Mouse (Mus musculus) liver, embryonic 16.5 days (tissue): ENCODE data around the gene Nfkbid. TPM values are rescaled to one million over a fixed set of nuclear protein-coding genes. Genes with fewer than 3 reads are reported as not detected.
A peak's percentile ranks its signal among the peaks of the same experiment; 100 is the strongest.

Source experiments
- ATAC-seq: fragments of 200-750 bp; cut with Nextera tagmentation; 2 replicates; pipeline ENCODE4 v1.8.0; 2017; ENCODE audit warnings: low read depth, mild to moderate bottlenecking, moderate number of reproducible peaks, moderate library complexity
- H3K27ac ChIP-seq: fragments of 300-500 bp; sonication (generic); 2 replicates; pipeline ENCODE4 v1.5.1; 2014; ENCODE audit warnings: mild to moderate bottlenecking, low read length
- H3K27me3 ChIP-seq: fragments of 300-500 bp; sonication (generic); 2 replicates; pipeline ENCODE4 v1.6.1; 2014; ENCODE audit warnings: low read depth, low read length, mixed read lengths; ENCODE audit not compliant: control insufficient read depth, insufficient read depth
- H3K36me3 ChIP-seq: fragments of 300-500 bp; sonication (generic); 2 replicates; pipeline ENCODE4 v1.6.1; 2014; ENCODE audit warnings: mild to moderate bottlenecking; ENCODE audit not compliant: control insufficient read depth, insufficient read depth
- H3K4me1 ChIP-seq: fragments of 300-500 bp; sonication (generic); 2 replicates; pipeline ENCODE4 v1.6.1; 2014; ENCODE audit warnings: low read depth, low read length, mixed read lengths; ENCODE audit not compliant: control insufficient read depth
- H3K4me2 ChIP-seq: fragments of 300-500 bp; sonication (generic); 2 replicates; pipeline ENCODE4 v1.6.1; 2014; ENCODE audit warnings: low read depth, low read length, mixed read lengths
- H3K4me3 ChIP-seq: fragments of 300-500 bp; sonication (generic); 2 replicates; pipeline ENCODE4 v1.5.1; 2014; ENCODE audit warnings: low read depth, mild to moderate bottlenecking, low read length
- H3K9ac ChIP-seq: fragments of 300-500 bp; sonication (generic); 2 replicates; pipeline ENCODE4 v1.6.1; 2014; ENCODE audit warnings: low read depth, low read length
- H3K9me3 ChIP-seq: fragments of 300-500 bp; sonication (generic); replicated peaks from 2 replicates; pipeline ENCODE4 v1.6.1; 2016; ENCODE audit warnings: low read length; ENCODE audit not compliant: control insufficient read depth
- WGBS: fragments of 180-500 bp; shearing (Covaris S2); extraction: QIAGEN DNeasy Blood & Tissue Kit; methylation state at CpG from one replicate; pipeline ENCODE4 v1.1.7; 2014; ENCODE audit not compliant: insufficient replicate concordance; 5-methylcytosine and 5-hydroxymethylcytosine counted together
- polyA plus RNA-seq: library from polyadenylated mRNA; unstranded; fragments of >200 nt; fragmentation: Nextera tagmentation; extraction: Ambion mirVana; gene quantifications from 2 replicates; pipeline ENCODE4 v1.2.1, GENCODE M21; 2015

Gene Nfkbid
- polyA plus RNA-seq, 1 experiment from 2014 or later = 1.4 TPM

DNA sequence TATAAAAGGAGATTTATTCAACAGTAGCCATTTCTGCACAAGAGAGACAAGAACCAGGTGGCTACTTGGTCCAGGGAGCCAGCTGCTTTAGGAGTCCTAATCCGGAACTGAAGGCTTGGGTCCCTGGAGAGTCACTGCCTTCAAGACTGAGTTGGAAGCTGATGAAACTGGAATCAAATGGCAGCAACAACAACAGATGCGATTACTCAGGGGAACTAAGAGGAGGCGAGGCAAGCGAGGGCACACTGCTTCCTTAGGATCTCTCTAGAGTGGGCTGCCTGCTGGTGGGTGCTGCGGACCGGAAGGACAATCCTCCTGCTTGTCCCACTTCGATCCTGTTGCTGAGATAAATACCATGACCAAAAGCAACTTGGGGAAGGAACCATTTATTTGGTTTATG is 21.9 kb upstream of the Nfkbid start:
- H3K4me2 ChIP-seq = no peak overlapping the region
- H3K4me3 ChIP-seq = no peak overlapping the region
- 54% methylated on average over 7 of the region's 7 CpGs for WGBS
- no peaks in the 10 kb centered on the region for H3K36me3 ChIP-seq
- H3K9me3 ChIP-seq = no peaks in the 10 kb centered on the region
- no peak overlapping the region for H3K9ac ChIP-seq
- ATAC-seq = no peak
- no peaks in the 10 kb centered on the region for H3K27me3 ChIP-seq
- H3K27ac ChIP-seq = no peak overlapping the region
- H3K4me1 ChIP-seq = no peaks in the 10 kb centered on the region

DNA sequence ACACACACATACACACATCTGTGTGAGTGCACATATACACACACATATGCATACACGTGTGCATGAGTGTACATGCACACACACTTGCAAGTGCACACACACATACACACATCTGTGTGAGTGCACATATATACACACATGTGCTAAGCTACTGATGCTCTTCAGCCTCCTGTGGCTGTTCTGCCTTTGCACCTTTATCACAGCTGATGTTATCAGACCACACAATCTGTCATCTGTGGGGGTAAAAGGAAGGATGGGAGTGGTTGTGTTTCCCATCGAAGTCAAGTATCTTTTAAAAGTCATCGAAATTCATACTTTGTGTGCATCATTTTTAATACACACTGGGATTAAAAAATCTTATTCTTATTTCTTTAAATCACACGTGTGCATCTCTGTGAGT is 19.2 kb upstream of the Nfkbid start:
- H3K4me1 ChIP-seq = no peaks in the 10 kb centered on the region
- no peak overlapping the region for H3K9ac ChIP-seq
- H3K27ac ChIP-seq = no peak overlapping the region
- H3K27me3 ChIP-seq = no peaks in the 10 kb centered on the region
- ATAC-seq = no peak
- H3K9me3 ChIP-seq = no peaks in the 10 kb centered on the region
- no peak overlapping the region for H3K4me3 ChIP-seq
- no peaks in the 10 kb centered on the region for H3K36me3 ChIP-seq
- WGBS = 36% methylated on average over 4 of the region's 4 CpGs
- no peak overlapping the region for H3K4me2 ChIP-seq

DNA sequence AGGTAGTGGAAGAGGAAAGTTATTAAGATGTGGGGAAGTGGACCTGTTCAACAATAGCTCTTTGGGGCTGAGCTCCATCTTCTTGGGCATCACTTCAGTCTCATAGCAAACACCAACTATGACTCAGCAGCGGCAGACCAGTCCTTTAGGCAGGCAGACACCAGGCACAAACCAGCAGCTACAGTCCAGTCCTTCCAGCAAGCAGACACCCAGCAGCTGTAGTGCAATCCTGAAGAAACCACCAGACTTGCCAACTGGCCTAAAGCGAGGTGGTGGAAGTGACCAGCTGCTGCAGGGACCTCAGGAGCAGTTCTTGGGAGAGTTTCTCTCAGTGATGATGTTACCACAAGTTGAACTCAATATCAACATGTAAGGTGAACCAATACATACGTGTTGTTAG is 12.9 kb upstream of the Nfkbid start:
- Histone ChIP-seq H3K9me3 (no peaks in the 10 kb centered on the region), H3K4me2 (no peak overlapping the region), H3K9ac (no peak overlapping the region), H3K27me3 (no peaks in the 10 kb centered on the region), H3K27ac (no peak overlapping the region), H3K4me1 (no peaks in the 10 kb centered on the region), H3K4me3 (no peak overlapping the region), H3K36me3 (no peaks in the 10 kb centered on the region)
- no peak for ATAC-seq
- 59% methylated on average over 3 of the region's 3 CpGs for WGBS

DNA sequence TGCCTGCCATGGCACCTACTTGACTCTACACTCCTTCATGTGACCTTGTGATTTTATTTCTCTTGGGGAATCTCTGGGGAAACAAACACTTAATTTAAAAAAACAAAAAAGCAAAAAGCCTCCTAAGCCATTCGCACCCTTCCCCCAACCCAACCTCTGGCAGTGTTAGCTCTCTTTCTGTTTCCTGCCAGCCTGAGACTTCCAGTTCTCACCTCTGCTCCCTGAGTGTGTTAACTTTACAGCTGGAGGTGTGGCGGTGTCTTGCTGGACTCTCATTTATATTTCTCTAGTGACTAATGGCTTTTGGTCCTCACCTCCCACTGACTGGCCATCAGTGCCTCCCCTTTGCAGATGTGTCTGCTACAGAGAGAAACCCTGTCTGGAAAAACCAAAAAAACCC is 11.7 kb upstream of the Nfkbid start:
- H3K9ac ChIP-seq = no peak overlapping the region
- H3K4me1 ChIP-seq = no peaks in the 10 kb centered on the region
- 54% methylated on average over 2 of the region's 2 CpGs for WGBS
- H3K4me3 ChIP-seq = no peak overlapping the region
- H3K27ac ChIP-seq = no peak overlapping the region
- no peaks in the 10 kb centered on the region for H3K9me3 ChIP-seq
- H3K4me2 ChIP-seq = no peak overlapping the region
- ATAC-seq = no peak
- no peaks in the 10 kb centered on the region for H3K36me3 ChIP-seq
- H3K27me3 ChIP-seq = no peaks in the 10 kb centered on the region

DNA sequence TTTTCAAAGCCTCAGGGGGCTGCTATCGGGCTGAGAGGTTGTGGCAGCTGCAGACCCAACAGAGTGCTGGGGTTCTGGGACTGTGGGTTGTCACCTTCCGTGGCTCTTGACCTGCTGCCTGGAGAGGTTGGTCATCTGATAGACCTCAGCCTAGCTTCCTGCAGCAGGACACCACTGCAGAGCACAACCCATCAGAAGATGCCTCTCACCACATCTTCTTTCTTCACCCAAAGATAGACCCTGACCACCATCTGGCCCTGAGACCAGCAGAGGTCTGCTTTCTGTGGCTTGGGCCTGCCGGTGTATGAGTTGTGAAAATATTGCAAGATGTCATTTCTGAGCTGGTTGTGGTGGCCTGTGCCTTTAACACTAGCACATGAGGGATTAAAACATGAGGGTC is 10.5 kb upstream of the Nfkbid start:
- WGBS = 30% methylated on average over 3 of the region's 3 CpGs
- Histone ChIP-seq H3K36me3 (no peaks in the 10 kb centered on the region), H3K4me3 (no peak overlapping the region), H3K9ac (no peak overlapping the region), H3K4me2 (no peak overlapping the region), H3K27me3 (no peaks in the 10 kb centered on the region), H3K4me1 (no peaks in the 10 kb centered on the region), H3K27ac (no peak overlapping the region), H3K9me3 (no peaks in the 10 kb centered on the region)
- ATAC-seq = no peak

DNA sequence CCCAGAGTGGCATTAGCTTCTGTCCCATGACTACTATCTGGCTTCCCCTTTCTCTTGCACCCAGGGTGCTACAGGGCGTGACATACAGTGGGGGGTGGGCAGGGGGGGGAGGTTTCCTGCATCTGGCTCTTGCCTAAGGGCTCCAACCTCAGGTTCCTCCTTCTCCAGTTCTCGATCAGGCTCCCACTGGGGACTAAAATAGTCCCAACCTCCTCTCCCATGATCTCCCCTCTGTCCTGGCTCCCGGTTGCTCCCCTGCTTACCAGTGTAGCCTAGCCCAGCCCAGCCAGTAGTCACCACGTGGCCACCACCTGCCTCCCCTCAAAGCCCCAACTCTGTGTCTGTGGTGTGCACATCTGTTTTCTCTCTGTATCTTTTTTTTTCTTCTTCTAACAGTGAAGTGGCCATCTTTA is 8.8 kb upstream of the Nfkbid start:
- H3K27me3 ChIP-seq = no peaks in the 10 kb centered on the region
- H3K36me3 ChIP-seq = no peaks in the 10 kb centered on the region
- 15% methylated on average over 4 of the region's 4 CpGs for WGBS
- peak; percentile 56 for ATAC-seq
- H3K4me3 ChIP-seq = 0 out of 2 replicates have a peak overlapping the region, but pooled peaks have one; percentile 4
- 0 out of 2 replicates have a peak overlapping the region, but pooled peaks have one; percentile 20 for H3K4me2 ChIP-seq
- H3K9ac ChIP-seq = no peak overlapping the region
- H3K9me3 ChIP-seq = no peaks in the 10 kb centered on the region
- H3K4me1 ChIP-seq = no peaks in the 10 kb centered on the region
- H3K27ac ChIP-seq = peak overlapping the region; percentile 70

DNA sequence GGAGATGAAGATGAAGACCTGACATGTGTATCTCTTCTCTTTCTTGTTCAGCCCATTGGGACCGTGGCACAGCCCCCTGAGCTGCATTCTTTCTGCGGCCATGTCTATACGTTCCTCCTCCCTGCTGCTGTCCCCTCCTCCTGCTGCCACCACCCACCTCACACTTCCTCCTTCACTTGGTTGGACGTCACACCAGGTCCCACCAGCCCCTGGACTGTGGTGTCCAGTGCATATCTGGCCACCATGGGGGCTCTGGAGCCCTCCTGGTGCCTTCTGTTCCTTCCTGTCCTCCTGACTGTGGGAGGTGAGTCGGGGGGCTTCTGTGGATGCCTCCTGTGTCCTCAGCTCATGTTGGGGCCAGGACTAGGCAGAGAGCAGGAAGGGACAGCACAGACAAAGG is 7.9 kb upstream of the Nfkbid start, which contains the start of gene Tyrobp:
TSS of gene Tyrobp (plus strand) at position 165 of the 400 bp plus-strand sequence.
- H3K36me3 ChIP-seq = no peaks in the 10 kb centered on the region
- peak within 1 kb of the TSS; percentile 20; the same call in 1 of the 2 replicates for H3K4me2 ChIP-seq
- H3K27me3 ChIP-seq = no peaks in the 10 kb centered on the region
- 32% methylated on average over 5 of the region's 5 CpGs for WGBS
- H3K9me3 ChIP-seq = no peaks in the 10 kb centered on the region
- H3K27ac ChIP-seq = peak within 1 kb of the TSS; percentile 71
- peak; percentile 46; the same call in 1 of the 2 replicates for ATAC-seq
- 0 out of 2 replicates have a peak within 1 kb of the TSS, but pooled peaks have one; percentile 8 for H3K9ac ChIP-seq
- H3K4me3 ChIP-seq = peak within 1 kb of the TSS; percentile 30
- H3K4me1 ChIP-seq = no peaks in the 10 kb centered on the region

DNA sequence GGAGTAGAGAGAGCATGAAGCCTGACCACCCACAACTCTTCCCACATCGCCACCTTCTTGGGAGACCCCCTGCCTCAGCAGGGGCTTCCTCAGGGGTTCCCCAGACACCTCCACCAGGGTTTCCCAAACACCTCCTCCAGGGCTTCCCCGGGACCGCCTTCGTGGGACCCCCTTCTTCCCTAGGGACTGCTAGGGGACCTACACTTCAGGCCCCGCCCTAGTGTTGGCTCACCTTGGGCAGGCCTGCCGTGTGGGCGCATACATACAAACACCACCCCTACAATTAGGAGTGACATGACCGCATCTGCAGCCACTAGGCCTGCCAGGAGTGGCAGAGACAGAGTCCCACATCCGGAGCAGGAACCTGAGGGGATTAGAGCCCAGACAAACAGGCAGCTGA is 3.7 kb upstream of the Nfkbid start:
- H3K36me3 ChIP-seq = no peaks in the 10 kb centered on the region
- H3K9ac ChIP-seq = no peak overlapping the region
- H3K4me3 ChIP-seq = 0 out of 2 replicates have a peak overlapping the region, but pooled peaks have one; percentile 4
- no peak for ATAC-seq
- H3K4me2 ChIP-seq = peak overlapping the region; percentile 22; the same call in 1 of the 2 replicates
- H3K27ac ChIP-seq = peak overlapping the region; percentile 18
- peaks cover 15% of the 10 kb centered on the region for H3K4me1 ChIP-seq
- H3K27me3 ChIP-seq = peaks cover 1% of the 10 kb centered on the region; the same call in 1 of the 2 replicates
- no peaks in the 10 kb centered on the region for H3K9me3 ChIP-seq
- 33% methylated on average over 9 of the region's 9 CpGs for WGBS

DNA sequence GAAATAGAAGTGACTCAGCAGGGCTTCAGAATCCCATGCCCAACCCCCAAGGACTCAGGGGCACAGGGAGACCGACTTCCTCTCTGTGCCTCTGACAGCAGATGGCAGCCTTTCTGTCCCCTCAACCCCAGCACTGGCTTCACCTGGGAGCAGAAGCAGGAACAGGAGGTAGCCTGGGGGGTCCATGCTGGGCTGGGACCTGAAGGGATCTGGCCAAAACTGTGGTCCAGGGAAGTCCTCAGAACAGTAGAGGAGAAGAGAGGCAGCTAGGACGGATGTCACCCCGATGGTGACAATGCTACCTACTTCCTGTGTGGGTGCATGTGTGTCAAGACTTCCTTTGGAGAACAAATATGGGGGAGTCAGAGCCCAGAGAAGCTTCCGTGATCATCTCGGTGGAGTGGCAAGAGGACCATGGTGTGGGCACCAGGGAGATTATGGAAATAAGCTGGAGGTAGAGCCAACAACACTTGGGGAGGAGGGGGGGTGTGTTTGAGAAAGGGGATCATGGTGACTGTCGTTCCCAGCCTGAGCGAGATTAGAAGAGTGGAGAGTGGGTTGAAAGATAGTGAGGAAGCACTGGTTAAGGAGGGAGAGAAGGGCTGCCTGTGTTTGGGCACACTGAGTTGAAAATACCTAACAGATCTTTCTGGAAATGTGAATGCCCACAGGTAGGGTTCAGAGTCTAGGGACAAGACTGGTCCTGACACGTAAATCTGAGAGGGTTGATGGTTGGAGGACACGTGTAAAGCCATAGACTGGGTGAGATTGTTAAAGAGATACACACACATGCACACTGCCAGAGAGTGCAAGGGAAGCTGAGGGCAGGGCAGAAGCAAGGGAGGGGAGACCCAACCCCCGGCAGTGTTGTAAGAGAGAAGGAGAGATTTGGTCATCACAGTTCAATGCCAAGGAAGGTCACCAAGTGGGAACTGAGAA is 1.7 kb upstream of the Nfkbid start, which contains the start of gene Hcst:
TSS of gene Hcst (minus strand) at position 294 of the 939 bp plus-strand sequence.
- Histone ChIP-seq H3K9me3 (no peaks in the 10 kb centered on the region), H3K4me2 (peak within 1 kb of the TSS; percentile 30), H3K36me3 (no peaks in the 10 kb centered on the region), H3K9ac (no peak within 1 kb of the TSS), H3K27me3 (peaks cover 3% of the 10 kb centered on the region; the same call in 1 of the 2 replicates), H3K4me3 (0 out of 2 replicates have a peak within 1 kb of the TSS, but pooled peaks have one; percentile 18), H3K4me1 (peaks cover 15% of the 10 kb centered on the region), H3K27ac (peak within 1 kb of the TSS; percentile 76)
- WGBS = 8% methylated on average over 10 of the region's 10 CpGs
- ATAC-seq = 0 out of 2 replicates have a peak, but pooled peaks have one; percentile 20
